Mouse (Mus musculus): ENCODE results near the gene Nebl. TPM values are rescaled to one million over a fixed set of nuclear protein-coding genes. Genes with fewer than 3 reads are reported as not detected.
"Not testable (repeated sequence)": the region's sequence is repeated elsewhere in the genome, so short reads cannot be mapped to it uniquely, and the experiment has no call there.

The Nebl gene
- total RNA-seq, 2 experiments from 2014 or later = 0.38 TPM; not detected in 1

GRCm38 (mm10) chr2:17326590-17326989 lies 404.7 kb downstream of the Nebl start:
- no peak for ATAC-seq (replicated peaks; ENCODE audit: low FRiP score, poor library complexity, severe bottlenecking)

GRCm38 (mm10) chr2:17316850-17317249 lies 414.4 kb downstream of the Nebl start:
- ATAC-seq (replicated peaks; ENCODE audit: low FRiP score, poor library complexity, severe bottlenecking) = no peak

- ATAC-seq (replicated peaks; ENCODE audit: low FRiP score, poor library complexity, severe bottlenecking) = no peak
Observed at GRCm38 (mm10) chr2:17301379-17301778, 429.9 kb downstream of the Nebl start.

GRCm38 (mm10) chr2:17297496-17297895 lies 433.8 kb downstream of the Nebl start:
- no peak for ATAC-seq (replicated peaks; ENCODE audit: low FRiP score, poor library complexity, severe bottlenecking)

GRCm38 (mm10) chr2:17295257-17295656 lies 436.0 kb downstream of the Nebl start:
- ATAC-seq (replicated peaks; ENCODE audit: low FRiP score, poor library complexity, severe bottlenecking) = not testable (repeated sequence)
